Mouse (Mus musculus) activated CD4-positive, CD25-positive, alpha-beta regulatory T cell, adult 9 weeks (primary cell): ENCODE data around the gene Guk1. TPM values are rescaled to one million over a fixed set of nuclear protein-coding genes. Genes with fewer than 3 reads are reported as not detected.

Experiments
- polyA plus RNA-seq: library from polyadenylated mRNA; unstranded; fragments of 100-300 nt; shearing (Covaris generic); gene quantifications from one replicate; pipeline ENCODE4 v1.2.1, GENCODE M21; 2017

The Guk1 gene
- polyA plus RNA-seq = 79.9 TPM

GRCm38 (mm10) chr11:59192059-59192386 is at the start of gene Guk1:
TSS of gene Guk1 (minus strand) at chr11:59192212.

GRCm38 (mm10) chr11:59228122-59228953 is 36.3 kb upstream of the Guk1 start, which contains the start of gene Arf1:
TSS of gene Arf1 (minus strand) at chr11:59228270.

GRCm38 (mm10) chr11:59208153-59208831 is 16.3 kb upstream of the Guk1 start, which contains the start of gene 2310033P09Rik:
TSS of gene 2310033P09Rik (plus strand) at chr11:59208321.

GRCm38 (mm10) chr11:59202081-59202995 is 10.3 kb upstream of the Guk1 start, which contains the start of gene Mrpl55:
TSS of gene Mrpl55 (plus strand) at chr11:59202486.

GRCm38 (mm10) chr11:59182864-59183331 is 9.1 kb downstream of the Guk1 start, which contains the start of gene Gjc2:
TSS of gene Gjc2 (minus strand) at chr11:59183213.

GRCm38 (mm10) chr11:59163255-59164236 is 28.5 kb downstream of the Guk1 start, which contains the start of gene Iba57:
TSS of gene Iba57 (minus strand) at chr11:59163739.

GRCm38 (mm10) chr11:59135904-59136452 is 56.0 kb downstream of the Guk1 start, which contains the start of gene Obscn:
TSS of gene Obscn (minus strand) at chr11:59136402.

Other genes starting within 250 kb of the Guk1 start
- 21.6 TPM for gene Hist3h2ba, start 243.3 kb downstream of the Guk1 start, polyA plus RNA-seq
- 22.1 TPM for gene Hist3h2a, start 237.5 kb downstream of the Guk1 start, polyA plus RNA-seq
- 0.26 TPM for gene Trim17, start 237.5 kb downstream of the Guk1 start, polyA plus RNA-seq
- 33.6 TPM for gene Trim11, start 214.1 kb downstream of the Guk1 start, polyA plus RNA-seq
- gene Obscn, start 55.8 kb downstream of the Guk1 start, polyA plus RNA-seq = not detected
- 2.3 TPM for gene Iba57, start 28.5 kb downstream of the Guk1 start, polyA plus RNA-seq
- gene Gjc2, start 9.0 kb downstream of the Guk1 start, polyA plus RNA-seq = not detected
- 51.4 TPM for gene Mrpl55, start 10.3 kb upstream of the Guk1 start, polyA plus RNA-seq
- 28.9 TPM for gene 2310033P09Rik, start 16.1 kb upstream of the Guk1 start, polyA plus RNA-seq
- gene Arf1, start 36.1 kb upstream of the Guk1 start, polyA plus RNA-seq = 499 TPM
- not detected for gene Wnt3a, start 98.5 kb upstream of the Guk1 start, polyA plus RNA-seq
- gene Wnt9a, start 114.7 kb upstream of the Guk1 start, polyA plus RNA-seq = not detected
- not detected for gene Prss38, start 183.4 kb upstream of the Guk1 start, polyA plus RNA-seq